Mouse (Mus musculus): ENCODE data around the gene Wdr63.

DNA sequence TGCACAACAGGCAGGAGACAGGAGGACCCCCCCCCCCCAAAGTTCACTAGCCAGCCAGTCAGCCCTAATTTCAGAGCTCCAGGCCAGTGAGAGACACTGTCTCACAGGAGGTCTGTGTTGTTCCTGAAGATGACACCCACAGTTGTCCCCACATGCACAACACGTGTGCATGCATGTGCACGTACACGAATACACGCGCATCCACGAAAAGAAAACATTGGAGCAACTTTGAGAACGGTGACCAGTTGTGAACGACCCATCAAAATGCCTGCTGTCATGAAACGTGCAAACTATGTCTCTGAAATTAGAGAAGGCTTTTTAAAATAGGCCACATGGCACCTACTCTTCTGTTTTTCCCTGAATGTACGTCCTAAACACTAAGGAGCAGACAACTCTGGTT lies 43.4 kb upstream of the Wdr63 start:
- TF ChIP-seq CTCF (IDR thresholded peaks at IDR 0.05; ENCODE audit: borderline replicate concordance, insufficient read depth, low read depth, low read length) (no peak), POLR2A (IDR thresholded peaks at IDR 0.05; ENCODE audit: borderline replicate concordance, insufficient read depth, low read length) (no peak)

Measured in cerebellum, adult 2 months (tissue).